Mouse (Mus musculus) olfactory bulb, adult 2 months (tissue): ENCODE results near the gene Paqr9.

Experiments used
- CTCF ChIP-seq: fragments of 200-500 bp; IDR thresholded peaks from 2 replicates; pipeline ENCODE4 v1.5.1; 2012; ENCODE audit warnings: low read depth, mild to moderate bottlenecking, low read length, moderate library complexity; ENCODE audit not compliant: insufficient read depth
- POLR2A ChIP-seq: fragments of 200-500 bp; IDR thresholded peaks from 2 replicates; pipeline ENCODE4 v1.6.1; 2012; ENCODE audit warnings: mild to moderate bottlenecking, low read depth, low read length, moderate library complexity; ENCODE audit not compliant: insufficient read depth

DNA sequence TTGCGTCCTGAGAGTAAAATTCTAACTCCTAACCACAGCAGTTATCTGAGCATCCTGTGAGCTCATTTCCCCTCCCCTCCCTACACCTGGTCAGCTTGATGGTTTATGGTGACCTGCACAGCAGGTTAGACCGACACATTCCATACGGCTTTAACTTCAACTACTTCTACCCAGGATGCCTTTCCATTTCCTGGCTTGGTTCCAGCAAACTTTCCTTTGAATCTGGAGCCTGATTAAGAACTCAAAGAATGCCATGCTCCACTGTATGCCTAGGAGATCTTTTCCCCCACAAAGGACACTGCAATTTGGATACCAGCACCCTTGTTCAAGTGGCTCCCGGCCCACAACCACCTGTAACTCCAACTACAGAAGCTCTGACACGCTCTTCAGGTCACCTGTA lies 38.9 kb upstream of the Paqr9 start:
- no peak for TF ChIP-seq POLR2A
- no peak for TF ChIP-seq CTCF
